Mouse (Mus musculus) intestine, embryonic 14.5 days (tissue): ENCODE results near the gene Ankrd17. TPM values are rescaled to one million over a fixed set of nuclear protein-coding genes. Genes with fewer than 3 reads are reported as not detected.
A peak's percentile ranks its signal among the peaks of the same experiment; 100 is the strongest.

Source experiments
- ATAC-seq: fragments of 200-750 bp; cut with Nextera tagmentation; replicated peaks from 2 replicates; pipeline ENCODE4 v1.8.0; 2017; ENCODE audit warnings: low read depth, moderate number of reproducible peaks, moderate TSS enrichment, moderate library complexity; ENCODE audit not compliant: low FRiP score, low TSS enrichment
- DNase-seq: peaks from one replicate; pipeline ENCODE4 v3.0.0-alpha.2; 2018; ENCODE audit warnings: low spot score
- H3K27ac ChIP-seq: fragments of 300-500 bp; sonication (generic); 2 replicates; pipeline ENCODE4 v1.5.1; 2014; ENCODE audit warnings: low read depth, mild to moderate bottlenecking, control low read depth
- H3K27me3 ChIP-seq: fragments of 300-500 bp; sonication (generic); replicated peaks from 2 replicates; pipeline ENCODE4 v1.6.1; 2014; ENCODE audit warnings: low read length, control low read depth; ENCODE audit not compliant: control insufficient read depth, insufficient read depth
- H3K36me3 ChIP-seq: fragments of 300-500 bp; sonication (generic); 2 replicates; pipeline ENCODE4 v1.6.1; 2014; ENCODE audit warnings: low read length, control low read depth; ENCODE audit not compliant: control insufficient read depth, insufficient read depth
- H3K4me1 ChIP-seq: fragments of 300-500 bp; sonication (generic); replicated peaks from 2 replicates; pipeline ENCODE4 v1.6.1; 2014; ENCODE audit warnings: low read length, control low read depth, mixed read lengths; ENCODE audit not compliant: control insufficient read depth, insufficient read depth
- H3K4me2 ChIP-seq: fragments of 300-500 bp; sonication (generic); 2 replicates; pipeline ENCODE4 v1.6.1; 2014; ENCODE audit warnings: low read length
- H3K4me3 ChIP-seq: fragments of 300-500 bp; sonication (generic); 2 replicates; pipeline ENCODE4 v1.5.1; 2014; ENCODE audit warnings: low read depth, low read length, control low read depth, mixed read lengths
- H3K9ac ChIP-seq: fragments of 300-500 bp; sonication (generic); 2 replicates; pipeline ENCODE4 v1.6.1; 2014; ENCODE audit warnings: mild to moderate bottlenecking, low read length
- H3K9me3 ChIP-seq: fragments of 300-500 bp; sonication (generic); 2 replicates; pipeline ENCODE4 v1.6.1; 2016; ENCODE audit warnings: low read length, control low read depth; ENCODE audit not compliant: control insufficient read depth
- WGBS: fragments of 180-500 bp; shearing (Covaris S2); extraction: QIAGEN DNeasy Blood & Tissue Kit; methylation state at CpG from one replicate; pipeline ENCODE4 v1.1.7; 2014; 5-methylcytosine and 5-hydroxymethylcytosine counted together
- polyA plus RNA-seq: library from polyadenylated mRNA; unstranded; fragments of >200 nt; fragmentation: Nextera tagmentation; extraction: Ambion mirVana; gene quantifications from 2 replicates; pipeline ENCODE4 v1.2.1, GENCODE M21; 2014

The Ankrd17 gene
- polyA plus RNA-seq, 1 experiment from 2014 or later, result 38.6 TPM

- ATAC-seq (no peak), DNase-seq (no peak)
- Histone ChIP-seq H3K27ac (no peak overlapping the region), H3K4me3 (no peak overlapping the region), H3K9me3 (no peaks in the 10 kb centered on the region), H3K9ac (no peak overlapping the region), H3K4me1 (no peaks in the 10 kb centered on the region; the same call in 1 of the 2 replicates), H3K36me3 (peaks cover 4% of the 10 kb centered on the region; the same call in 1 of the 2 replicates), H3K27me3 (no peaks in the 10 kb centered on the region), H3K4me2 (no peak overlapping the region)
- 93% methylated on average over 3 of the region's 3 CpGs for WGBS
Observed at GRCm38 (mm10) chr5:90346877-90347276, 19.5 kb downstream of the Ankrd17 start.

DNA sequence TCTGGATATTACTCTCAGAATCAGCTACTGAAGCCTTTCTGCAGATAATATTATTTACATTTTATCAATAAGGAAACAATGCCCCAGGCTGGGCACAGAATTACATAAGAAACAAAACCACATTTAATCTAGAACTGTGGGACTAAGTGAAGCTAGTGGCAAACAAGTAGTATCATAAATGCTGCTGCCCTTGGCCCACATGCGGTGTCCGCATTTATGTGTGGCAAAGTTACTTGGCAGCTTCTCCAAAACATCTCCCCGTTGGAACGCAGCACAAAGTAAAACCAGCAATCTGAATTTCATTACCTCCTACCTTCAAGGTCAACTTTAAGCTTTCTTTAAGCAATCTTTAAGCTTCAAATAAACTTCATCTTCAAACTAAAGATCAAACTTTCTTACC is 25.5 kb downstream of the Ankrd17 start:
- Histone ChIP-seq H3K36me3 (no peaks in the 10 kb centered on the region), H3K27me3 (no peaks in the 10 kb centered on the region), H3K9me3 (no peaks in the 10 kb centered on the region), H3K9ac (no peak overlapping the region), H3K27ac (no peak overlapping the region), H3K4me2 (no peak overlapping the region), H3K4me3 (no peak overlapping the region), H3K4me1 (no peaks in the 10 kb centered on the region; the same call in 1 of the 2 replicates)
- DNase-seq, result no peak
- ATAC-seq, result no peak
- 72% methylated on average over 4 of the region's 4 CpGs for WGBS

- Histone ChIP-seq H3K9me3 (no peaks in the 10 kb centered on the region), H3K9ac (no peak overlapping the region), H3K36me3 (no peaks in the 10 kb centered on the region), H3K27ac (no peak overlapping the region), H3K27me3 (no peaks in the 10 kb centered on the region), H3K4me3 (no peak overlapping the region), H3K4me2 (peak overlapping the region; percentile 13; the same call in 1 of the 2 replicates), H3K4me1 (no peaks in the 10 kb centered on the region; the same call in 1 of the 2 replicates)
- no peak for DNase-seq
- WGBS, result 93% methylated on average over 1 of the region's 1 CpGs
- no peak for ATAC-seq
Observed at GRCm38 (mm10) chr5:90339953-90340343, 26.4 kb downstream of the Ankrd17 start.

DNA sequence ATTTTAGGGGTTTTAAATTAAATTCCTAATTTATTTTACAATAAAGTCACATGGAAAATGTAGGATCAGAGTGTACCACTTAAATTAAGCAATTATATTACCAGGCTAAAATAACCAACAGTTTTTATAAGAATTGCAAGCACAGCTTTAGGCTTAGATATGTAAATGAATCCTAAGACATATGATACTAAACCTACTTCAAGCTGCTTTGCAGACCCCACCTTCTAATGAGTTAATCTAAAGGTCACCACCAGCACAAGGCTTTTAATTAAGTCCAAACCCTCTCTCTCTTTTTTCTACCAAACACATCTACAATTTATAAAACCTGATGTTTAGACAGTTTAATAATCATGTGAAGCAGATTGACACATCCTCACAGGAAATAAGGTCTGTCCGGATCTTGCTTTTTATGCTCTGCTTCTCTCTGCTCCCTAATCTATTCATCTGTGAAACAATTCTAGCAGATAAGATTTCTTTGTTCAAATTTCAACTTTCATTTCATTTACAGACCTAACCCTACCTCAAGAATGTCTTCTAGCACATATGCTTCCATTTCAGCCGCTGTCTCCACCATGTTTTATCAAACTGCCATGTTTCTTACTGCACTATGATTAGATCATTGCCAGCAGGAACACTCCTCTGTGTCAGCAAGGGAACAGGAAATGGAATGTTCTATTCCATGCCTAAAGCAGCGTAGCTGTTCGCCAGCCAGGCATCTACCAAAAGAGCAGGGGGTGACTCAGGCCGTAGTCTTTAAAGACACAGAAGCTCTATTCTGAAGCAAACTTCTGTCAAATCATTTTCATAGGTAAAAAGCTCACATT is 27.0 kb downstream of the Ankrd17 start:
- no peak overlapping the region for H3K27ac ChIP-seq
- H3K9me3 ChIP-seq, result no peaks in the 10 kb centered on the region
- no peak overlapping the region for H3K9ac ChIP-seq
- no peaks in the 10 kb centered on the region for H3K27me3 ChIP-seq
- no peaks in the 10 kb centered on the region; the same call in 1 of the 2 replicates for H3K4me1 ChIP-seq
- ATAC-seq, result no peak
- no peaks in the 10 kb centered on the region for H3K36me3 ChIP-seq
- no peak for DNase-seq
- peak overlapping the region; percentile 6; the same call in 1 of the 2 replicates for H3K4me3 ChIP-seq
- peak overlapping the region; percentile 13; the same call in 1 of the 2 replicates for H3K4me2 ChIP-seq
- WGBS, result 44% methylated on average over 5 of the region's 5 CpGs

DNA sequence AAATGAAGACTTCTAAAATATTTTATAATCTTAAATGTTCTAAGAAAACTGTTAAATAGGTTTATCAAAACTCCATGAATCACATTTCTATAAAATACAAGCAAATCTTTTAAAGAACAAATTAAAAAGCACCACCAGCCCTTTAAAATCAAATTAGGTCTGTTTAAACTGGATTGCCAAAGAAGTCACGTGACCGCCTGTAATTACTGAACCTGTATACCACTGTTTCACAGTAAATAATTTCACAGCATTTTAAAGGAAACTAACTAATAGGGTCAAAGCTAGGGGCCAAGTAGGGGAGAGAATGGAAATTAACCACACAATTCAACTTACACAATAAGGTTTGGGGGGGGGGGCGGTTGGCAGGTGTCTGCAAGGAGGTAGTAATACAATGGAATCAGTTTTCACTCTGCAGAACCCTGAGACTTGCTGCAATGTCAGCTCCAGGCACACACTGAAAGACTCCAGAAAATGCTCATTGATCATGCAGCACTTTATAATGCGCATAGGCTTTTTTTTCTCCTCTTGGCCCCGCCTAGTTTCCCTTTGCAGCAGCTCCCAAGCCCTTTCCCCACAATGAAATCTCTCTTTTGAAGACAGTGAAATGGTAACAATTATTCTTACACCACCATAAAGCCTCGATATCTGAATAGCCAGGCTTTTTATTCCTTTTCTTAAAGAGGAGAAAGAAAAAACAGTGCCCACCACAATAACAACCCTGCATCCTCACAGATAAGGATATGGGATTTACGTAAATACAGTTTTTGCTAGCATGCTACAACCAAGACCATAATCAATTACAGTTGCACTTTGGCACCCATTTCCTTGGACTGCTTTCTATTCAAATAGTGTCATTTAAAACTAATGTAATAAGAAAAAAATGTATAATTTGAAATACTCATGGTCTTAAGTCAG is 27.9 kb downstream of the Ankrd17 start:
- Histone ChIP-seq H3K4me2 (no peak overlapping the region), H3K36me3 (no peaks in the 10 kb centered on the region), H3K27me3 (no peaks in the 10 kb centered on the region), H3K27ac (no peak overlapping the region), H3K9ac (no peak overlapping the region), H3K4me3 (no peak overlapping the region), H3K9me3 (no peaks in the 10 kb centered on the region), H3K4me1 (no peaks in the 10 kb centered on the region; the same call in 1 of the 2 replicates)
- 80% methylated on average over 7 of the region's 7 CpGs for WGBS
- ATAC-seq, result no peak
- no peak for DNase-seq

DNA sequence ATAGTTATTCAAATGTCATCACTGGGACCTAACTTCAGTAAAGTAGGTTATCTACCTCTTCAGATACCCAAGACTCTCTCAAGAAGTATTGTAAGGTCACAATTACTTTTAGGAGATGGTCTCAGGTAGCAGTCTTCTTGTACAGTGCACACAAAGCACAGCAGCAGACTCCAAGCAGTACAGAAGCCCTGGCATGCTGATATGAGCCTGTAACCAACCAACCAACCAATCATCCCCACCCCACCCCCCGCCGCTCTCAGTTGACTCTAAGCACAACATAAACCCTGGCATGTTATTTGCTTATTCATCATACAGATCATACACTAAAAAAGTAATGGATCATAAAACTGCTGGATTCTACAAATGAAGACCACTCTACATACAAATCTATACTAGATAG is 33.9 kb downstream of the Ankrd17 start:
- Histone ChIP-seq H3K9ac (no peak overlapping the region), H3K27ac (no peak overlapping the region), H3K36me3 (no peaks in the 10 kb centered on the region), H3K4me1 (no peaks in the 10 kb centered on the region), H3K9me3 (no peaks in the 10 kb centered on the region), H3K27me3 (no peaks in the 10 kb centered on the region), H3K4me3 (no peak overlapping the region), H3K4me2 (no peak overlapping the region)
- DNase-seq (no peak), ATAC-seq (no peak)
- WGBS, result 94% methylated on average over 2 of the region's 2 CpGs

- H3K4me3 ChIP-seq, result no peak overlapping the region
- no peaks in the 10 kb centered on the region for H3K9me3 ChIP-seq
- H3K9ac ChIP-seq, result no peak overlapping the region
- DNase-seq, result no peak
- 86% methylated on average over 1 of the region's 1 CpGs for WGBS
- no peaks in the 10 kb centered on the region for H3K4me1 ChIP-seq
- no peaks in the 10 kb centered on the region for H3K27me3 ChIP-seq
- H3K27ac ChIP-seq, result no peak overlapping the region
- H3K4me2 ChIP-seq, result no peak overlapping the region
- no peaks in the 10 kb centered on the region for H3K36me3 ChIP-seq
- no peak for ATAC-seq
Observed at GRCm38 (mm10) chr5:90331071-90331470, 35.3 kb downstream of the Ankrd17 start.

GRCm38 (mm10) chr5:90298396-90298795 is 68.0 kb downstream of the Ankrd17 start:
- no peak for ATAC-seq
- H3K27ac ChIP-seq, result no peak overlapping the region
- H3K9ac ChIP-seq, result no peak overlapping the region
- no peak overlapping the region for H3K4me3 ChIP-seq
- no peaks in the 10 kb centered on the region for H3K4me1 ChIP-seq
- H3K9me3 ChIP-seq, result no peaks in the 10 kb centered on the region
- H3K36me3 ChIP-seq, result peaks cover 67% of the 10 kb centered on the region
- 93% methylated on average over 11 of the region's 11 CpGs for WGBS
- H3K27me3 ChIP-seq, result no peaks in the 10 kb centered on the region
- no peak overlapping the region for H3K4me2 ChIP-seq
- DNase-seq, result no peak
